Mouse (Mus musculus) bone marrow macrophage, adult 2 months (primary cell): ENCODE measurements around the gene Rhbdf2. TPM values are rescaled to one million over a fixed set of nuclear protein-coding genes. Genes with fewer than 3 reads are reported as not detected.
"Not testable (repeated sequence)": the region's sequence is repeated elsewhere in the genome, so short reads cannot be mapped to it uniquely, and the experiment has no call there.

ENCODE experiments used
- H3K27ac ChIP-seq: 2 replicates; pipeline ENCODE4 v1.5.1; 2012; ENCODE audit warnings: low read depth, low read length; ENCODE audit not compliant: insufficient read depth
- H3K4me1 ChIP-seq: 2 replicates; pipeline ENCODE4 v1.6.1; 2012; ENCODE audit warnings: low read length; ENCODE audit not compliant: control insufficient read depth, insufficient read depth
- H3K4me3 ChIP-seq: 2 replicates; pipeline ENCODE4 v1.5.1; 2012; ENCODE audit warnings: mild to moderate bottlenecking, low read length, moderate library complexity; ENCODE audit not compliant: insufficient read depth
- CTCF ChIP-seq: IDR thresholded peaks from 2 replicates; pipeline ENCODE4 v1.5.1; 2012; ENCODE audit warnings: low read depth, mild to moderate bottlenecking, low read length, moderate library complexity
- POLR2A ChIP-seq: IDR thresholded peaks from 2 replicates; pipeline ENCODE4 v1.6.1; 2012; ENCODE audit warnings: mild to moderate bottlenecking, low read depth, low read length, borderline replicate concordance
- polyA plus RNA-seq: library from polyadenylated mRNA; stranded (reverse); fragments of >200 nt; gene quantifications from 2 replicates; pipeline ENCODE4 v1.2.4, GENCODE M21; 2012; ENCODE audit not compliant: missing spikeins, insufficient read depth, insufficient read length

Gene Rhbdf2
- polyA plus RNA-seq, 1 experiment = 37.5 TPM

- Histone ChIP-seq H3K4me1 (peaks cover 77% of the 10 kb centered on the region), H3K4me3 (no peak overlapping the region), H3K27ac (no peak overlapping the region)
- no peak for TF ChIP-seq CTCF
- TF ChIP-seq POLR2A = no peak
Observed at GRCm38 (mm10) chr11:116619561-116619960, 7.3 kb downstream of the Rhbdf2 start.

GRCm38 (mm10) chr11:116619156-116619555, 7.7 kb downstream of the Rhbdf2 start:
- Histone ChIP-seq H3K4me3 (no peak overlapping the region), H3K4me1 (peaks cover 78% of the 10 kb centered on the region), H3K27ac (no peak overlapping the region)
- TF ChIP-seq POLR2A = no peak
- no peak for TF ChIP-seq CTCF

- Histone ChIP-seq H3K4me3 (no peak overlapping the region), H3K4me1 (peaks cover 78% of the 10 kb centered on the region), H3K27ac (no peak overlapping the region)
- TF ChIP-seq POLR2A = no peak
- no peak for TF ChIP-seq CTCF
Observed at GRCm38 (mm10) chr11:116618666-116619065, 8.2 kb downstream of the Rhbdf2 start.

- H3K4me3 ChIP-seq = peak overlapping the region; percentile 34
- peak overlapping the region; percentile 99 for H3K27ac ChIP-seq
- no peak for TF ChIP-seq POLR2A
- TF ChIP-seq CTCF = no peak
- peaks cover 79% of the 10 kb centered on the region for H3K4me1 ChIP-seq
Observed at GRCm38 (mm10) chr11:116617641-116618040, 9.2 kb downstream of the Rhbdf2 start.

- Histone ChIP-seq H3K4me3 (peak overlapping the region; percentile 50), H3K4me1 (peaks cover 69% of the 10 kb centered on the region), H3K27ac (peak overlapping the region; percentile 99)
- no peak for TF ChIP-seq POLR2A
- TF ChIP-seq CTCF = no peak
Observed at GRCm38 (mm10) chr11:116616438-116617118, 10.2 kb downstream of the Rhbdf2 start.

GRCm38 (mm10) chr11:116615735-116616437, 10.9 kb downstream of the Rhbdf2 start:
- TF ChIP-seq CTCF = no peak
- TF ChIP-seq POLR2A = 0 out of 2 replicates have a peak, but pooled peaks have one; percentile 17
- peak overlapping the region; percentile 99 for H3K27ac ChIP-seq
- peaks cover 62% of the 10 kb centered on the region for H3K4me1 ChIP-seq
- peak overlapping the region; percentile 50 for H3K4me3 ChIP-seq

GRCm38 (mm10) chr11:116613234-116613633, 13.6 kb downstream of the Rhbdf2 start:
- no peak overlapping the region for H3K27ac ChIP-seq
- no peak overlapping the region for H3K4me3 ChIP-seq
- peaks cover 44% of the 10 kb centered on the region for H3K4me1 ChIP-seq
- TF ChIP-seq CTCF (no peak), POLR2A (no peak)

- TF ChIP-seq CTCF = no peak
- no peak for TF ChIP-seq POLR2A
- Histone ChIP-seq H3K4me3 (no peak overlapping the region), H3K4me1 (peaks cover 37% of the 10 kb centered on the region), H3K27ac (no peak overlapping the region)
Observed at GRCm38 (mm10) chr11:116612554-116612953, 14.3 kb downstream of the Rhbdf2 start.

GRCm38 (mm10) chr11:116611883-116612282, 14.9 kb downstream of the Rhbdf2 start:
- H3K4me3 ChIP-seq = no peak overlapping the region
- H3K4me1 ChIP-seq = peaks cover 31% of the 10 kb centered on the region
- TF ChIP-seq POLR2A (no peak), CTCF (no peak)
- H3K27ac ChIP-seq = no peak overlapping the region

- peaks cover 26% of the 10 kb centered on the region for H3K4me1 ChIP-seq
- H3K27ac ChIP-seq, H3K4me3 ChIP-seq: not testable (repeated sequence)
Observed at GRCm38 (mm10) chr11:116611168-116611567, 15.7 kb downstream of the Rhbdf2 start.

- no peak for TF ChIP-seq POLR2A
- TF ChIP-seq CTCF = no peak
- H3K4me1 ChIP-seq = peaks cover 21% of the 10 kb centered on the region
- no peak overlapping the region for H3K27ac ChIP-seq
- no peak overlapping the region for H3K4me3 ChIP-seq
Observed at GRCm38 (mm10) chr11:116609965-116610630, 16.7 kb downstream of the Rhbdf2 start.
